Mouse (Mus musculus) lung, adult 2 months (tissue): ENCODE measurements around the gene Hspa1b.

Experiments used
- CTCF ChIP-seq: fragments of 200-500 bp; IDR thresholded peaks from 2 replicates; pipeline ENCODE4 v1.5.1; 2011; ENCODE audit warnings: mild to moderate bottlenecking, low read length, control low read depth; ENCODE audit not compliant: insufficient read depth
- POLR2A ChIP-seq: fragments of 200-500 bp; IDR thresholded peaks from 2 replicates; pipeline ENCODE4 v1.6.1; 2011; ENCODE audit warnings: low read depth, mild to moderate bottlenecking, control low read depth, low read length, borderline replicate concordance; ENCODE audit errors: extremely low read depth

GRCm38 (mm10) chr17:34937960-34938505, 21.0 kb downstream of the Hspa1b start:
- TF ChIP-seq POLR2A (no peak), CTCF (no peak)
